Mouse (Mus musculus): ENCODE measurements at regions not wholly inside any gene's neighbourhood (a gene's known extent, or its start where the extent isn't known, plus 50 kb on each side); places are given as distances from the start of the nearest gene placed in this dataset.

DNA sequence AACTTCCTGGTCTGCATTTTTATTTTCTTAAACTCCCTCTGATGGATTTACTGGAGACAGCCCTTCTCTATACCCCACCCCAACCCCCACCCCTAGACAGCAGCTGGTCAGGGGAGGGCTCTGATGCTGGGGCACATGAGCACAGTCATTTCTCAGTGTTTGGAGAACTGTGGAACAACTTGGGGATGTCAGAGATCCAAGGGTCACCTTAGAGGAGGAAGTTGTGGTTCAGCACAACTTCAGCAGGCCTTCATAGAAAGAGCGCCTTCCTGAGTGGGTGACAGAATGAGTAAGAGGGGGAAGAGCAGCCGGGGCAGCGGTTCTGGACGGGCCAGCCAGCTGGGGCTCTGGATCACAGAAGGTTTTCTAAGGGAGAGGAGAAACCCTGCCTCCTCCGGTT is 298.2 kb upstream of the Stt3b start:
- TF ChIP-seq CTCF (conservative IDR thresholded peaks at IDR 0.05; ENCODE audit: insufficient read depth, insufficient read length, low read depth, low read length) (no peak), POLR2A (IDR thresholded peaks at IDR 0.05; ENCODE audit: low read depth, low read length) (no peak)
